Mouse (Mus musculus): ENCODE measurements around the gene Plekhh2.
A peak's percentile ranks its signal among the peaks of the same experiment; 100 is the strongest.

Gene Plekhh2

DNA sequence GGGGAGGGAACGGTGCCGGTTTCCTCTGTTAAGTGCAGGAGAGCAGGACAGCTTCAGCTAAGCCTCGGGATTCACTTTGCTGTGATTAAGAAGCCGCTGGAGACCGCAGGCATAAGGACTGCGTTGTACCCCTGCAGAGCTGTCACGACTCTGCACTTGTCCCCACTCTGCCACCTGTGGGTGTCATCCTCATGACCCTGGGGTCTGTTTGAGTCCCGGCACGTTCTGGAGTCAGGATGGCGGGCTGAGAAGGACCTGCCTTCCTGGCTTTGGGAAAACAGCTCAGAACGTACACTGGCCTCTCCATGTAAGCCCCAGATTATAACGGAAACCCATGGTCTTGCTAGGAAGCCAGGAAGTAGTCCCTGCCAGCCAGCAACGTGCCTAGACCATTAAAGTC is 95.3 kb downstream of the Plekhh2 start:
- no peak for DNase-seq (ENCODE audit: low spot score in 2 of 2)

DNA sequence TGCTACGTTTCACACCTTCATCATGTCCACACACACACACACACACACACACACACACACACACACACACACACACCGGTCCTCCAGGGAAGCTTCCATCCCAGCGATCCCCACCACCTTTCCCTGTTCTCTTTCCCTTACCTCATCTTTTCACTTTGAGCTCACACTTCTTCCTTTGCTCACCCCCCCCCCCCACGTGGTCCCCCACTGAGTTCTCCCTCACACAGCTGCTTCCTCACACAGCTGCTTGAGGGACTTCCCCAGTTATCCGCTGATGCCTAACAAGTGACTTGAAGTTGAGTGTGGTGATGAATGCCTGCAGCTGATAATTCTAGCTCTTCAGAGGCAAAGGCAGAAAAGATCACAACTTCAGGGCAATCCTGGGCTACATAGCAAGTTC is 95.9 kb downstream of the Plekhh2 start:
- DNase-seq (ENCODE audit: low spot score in 2 of 2), result peak in 1 of 2 experiments; percentile 37

DNA sequence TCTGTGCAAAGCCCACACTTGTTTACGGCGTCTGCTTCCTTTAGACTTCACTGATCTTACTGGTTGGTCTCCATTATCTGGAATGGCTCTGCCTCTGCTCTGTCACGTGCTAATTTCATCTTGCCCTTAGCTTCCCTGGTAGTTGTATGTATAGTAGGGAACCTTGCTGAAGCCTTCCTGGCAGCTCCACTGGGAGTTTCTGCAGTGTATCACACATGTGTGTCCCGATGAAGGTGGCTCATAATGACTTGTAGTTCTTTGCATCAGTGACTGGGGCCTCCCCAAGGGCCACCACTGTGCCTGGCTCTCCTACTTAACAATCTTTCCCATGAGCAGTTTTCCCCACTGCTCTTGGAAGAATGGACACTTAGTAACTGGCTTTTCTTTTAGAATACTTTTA is 96.9 kb downstream of the Plekhh2 start:
- DNase-seq (ENCODE audit: low spot score in 2 of 2), result no peak

DNA sequence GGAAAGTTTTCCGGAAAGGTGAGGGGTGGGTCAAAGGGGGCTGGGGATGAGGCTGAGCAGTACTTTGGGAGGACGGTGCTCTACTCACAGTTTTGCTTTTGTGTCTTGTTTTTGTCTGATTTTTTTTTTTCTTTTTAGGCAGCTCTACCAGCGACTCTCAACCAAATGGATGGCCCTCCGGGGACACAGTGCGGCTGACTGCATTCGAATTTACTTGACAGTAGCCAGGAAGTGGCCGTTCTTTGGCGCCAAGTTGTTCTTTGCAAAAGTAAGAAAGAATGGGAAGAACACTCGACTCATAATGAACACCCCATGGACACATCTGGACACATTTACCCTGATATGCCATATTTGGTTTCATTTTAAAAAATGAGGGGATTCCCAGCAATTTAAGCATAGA is 99.8 kb downstream of the Plekhh2 start:
- DNase-seq (ENCODE audit: low spot score in 2 of 2), result no peak

DNA sequence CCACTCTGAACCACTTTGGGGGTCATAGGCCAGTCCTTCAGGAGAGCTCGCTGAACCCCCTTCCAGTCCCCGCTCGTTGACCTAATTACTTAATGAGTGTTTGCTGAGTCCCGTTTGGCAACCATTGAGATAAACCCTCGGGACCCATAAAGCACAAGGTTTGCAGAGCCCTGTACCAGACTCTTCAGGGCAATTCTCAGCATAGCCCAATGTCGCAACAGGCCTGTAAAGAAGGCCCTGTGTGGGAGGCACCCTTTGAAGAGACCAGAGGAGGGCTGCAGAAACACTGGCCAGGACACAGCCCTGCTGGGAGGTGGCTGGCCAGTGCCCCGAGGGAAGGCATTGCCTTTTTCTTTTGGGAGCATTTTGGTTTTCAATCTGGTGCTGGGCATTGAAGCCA is 100.3 kb downstream of the Plekhh2 start:
- DNase-seq (ENCODE audit: low spot score in 2 of 2), result no peak

DNA sequence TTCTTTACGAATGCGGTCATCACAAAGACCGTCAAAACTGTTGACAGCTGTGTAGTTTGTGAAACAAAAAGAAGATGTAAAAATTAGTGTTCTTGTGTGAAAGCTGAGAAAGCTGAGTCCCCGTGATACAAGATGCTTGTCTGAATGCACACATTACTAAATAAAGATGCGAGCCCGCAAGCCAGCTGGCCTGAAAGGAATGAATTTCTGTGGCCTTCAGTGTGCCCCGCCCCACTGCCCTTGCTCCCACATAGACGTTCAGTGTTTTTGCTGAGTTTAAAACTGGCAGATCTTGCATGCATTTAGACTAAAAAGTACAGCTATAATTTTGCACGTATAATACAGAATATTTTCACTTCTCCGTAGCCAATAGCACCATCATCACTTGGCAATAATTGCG is 104.1 kb downstream of the Plekhh2 start:
- no peak for DNase-seq (ENCODE audit: low spot score in 2 of 2)

DNA sequence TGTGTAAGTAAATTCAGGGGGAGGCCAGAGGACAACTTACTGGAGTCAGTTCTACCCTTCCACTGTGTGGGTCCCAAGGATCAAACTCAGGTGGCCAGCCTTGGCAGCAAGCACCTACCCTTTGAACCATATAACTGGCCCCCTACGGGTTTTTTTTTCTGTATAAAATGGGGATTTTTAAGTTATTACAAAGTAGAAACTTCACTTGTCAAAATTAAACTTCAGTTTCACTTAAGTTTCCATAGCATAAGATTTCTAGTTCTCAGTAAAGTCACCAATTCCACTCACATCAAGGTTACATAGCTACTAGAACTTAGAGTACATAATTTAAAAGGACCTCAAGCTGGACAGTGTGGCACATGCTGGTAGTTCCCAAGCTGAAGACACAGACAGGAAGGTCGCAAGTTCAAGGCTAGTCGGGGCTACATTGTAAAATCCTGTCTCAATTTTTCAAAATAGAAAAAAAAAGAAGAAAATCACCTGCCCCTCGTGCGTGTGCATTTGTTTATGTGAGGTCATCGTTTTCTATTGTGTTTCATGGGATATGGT is 104.9 kb downstream of the Plekhh2 start:
- no peak for DNase-seq (ENCODE audit: low spot score in 2 of 2)

DNA sequence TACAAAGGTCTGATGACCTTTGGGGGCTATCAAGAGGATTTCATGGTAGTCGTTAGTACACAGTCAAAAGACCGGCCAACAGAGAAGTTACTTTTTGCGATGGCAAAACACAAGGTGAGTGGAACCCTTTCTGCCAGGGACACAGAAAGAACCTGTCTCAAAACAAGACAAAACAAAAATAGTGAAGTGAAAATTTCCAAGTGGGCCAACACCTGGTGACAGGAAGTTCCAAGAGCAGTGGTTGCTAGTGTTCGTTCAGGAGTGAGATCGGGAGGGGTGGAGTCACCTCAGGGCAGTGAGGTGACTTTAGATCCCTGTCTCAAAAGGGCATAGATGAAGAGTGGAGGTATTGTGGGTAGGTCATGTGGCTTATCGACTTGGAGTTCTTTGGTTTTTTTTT is 106.3 kb downstream of the Plekhh2 start:
- no peak for DNase-seq (ENCODE audit: low spot score in 2 of 2)

DNA sequence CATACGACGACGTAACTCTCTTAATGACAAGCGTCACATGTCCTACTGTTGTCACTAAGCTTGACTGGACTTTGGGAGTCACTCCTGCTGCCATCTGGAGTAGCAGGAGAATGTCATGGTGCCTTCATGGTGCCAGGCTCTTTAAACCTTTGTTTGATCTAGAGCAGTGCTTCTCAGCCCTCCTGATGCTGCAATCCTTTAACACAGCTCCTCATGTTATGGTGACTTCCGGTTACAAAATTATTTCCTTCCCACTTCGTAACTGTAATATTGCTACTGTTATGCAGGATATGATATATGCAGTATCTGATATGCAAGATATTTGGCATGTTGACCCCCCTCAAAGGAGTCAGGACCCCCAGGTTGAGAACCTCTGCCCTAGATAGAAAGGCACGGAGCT is 107.4 kb downstream of the Plekhh2 start:
- no peak for DNase-seq (ENCODE audit: low spot score in 2 of 2)

DNA sequence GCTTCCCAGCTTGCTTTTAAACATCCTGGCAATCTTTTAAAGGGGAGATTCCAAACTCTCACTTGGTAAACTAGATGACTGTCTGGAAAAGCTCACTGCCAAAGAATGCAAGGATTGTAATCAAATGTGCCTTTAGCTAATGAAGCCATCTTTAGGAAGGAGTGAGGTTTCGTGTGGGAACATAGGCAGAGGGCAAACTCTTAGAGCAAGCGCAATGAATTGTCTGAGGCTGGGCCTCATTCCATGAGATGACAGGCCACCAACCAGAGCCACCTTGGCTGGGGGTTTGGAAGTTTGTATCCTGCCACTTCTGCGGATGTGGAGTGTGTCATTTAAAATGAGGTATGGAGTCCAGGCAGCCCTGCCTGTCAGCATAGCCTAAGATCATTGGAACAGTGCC is 108.4 kb downstream of the Plekhh2 start:
- DNase-seq (ENCODE audit: low spot score in 2 of 2), result no peak

DNA sequence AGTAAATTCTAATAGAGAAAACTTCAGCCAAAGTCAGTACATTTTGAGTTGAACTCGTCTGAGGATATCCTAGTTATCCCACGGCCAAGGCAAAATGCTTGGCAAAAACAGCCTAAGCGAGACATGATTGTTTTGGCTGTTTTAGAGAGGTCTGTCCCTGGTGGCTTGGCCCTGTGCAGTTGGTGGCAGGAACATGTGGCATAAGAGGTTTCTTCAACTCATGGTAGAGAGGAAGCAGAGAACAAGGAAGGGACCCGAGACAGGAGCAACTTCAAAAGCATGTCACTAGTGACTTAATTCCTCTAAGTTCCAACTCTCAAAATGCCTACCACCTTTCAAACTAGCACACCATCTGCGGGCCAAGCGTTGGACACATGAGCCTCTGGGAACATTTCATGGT is 108.9 kb downstream of the Plekhh2 start:
- no peak for DNase-seq (ENCODE audit: low spot score in 2 of 2)

DNA sequence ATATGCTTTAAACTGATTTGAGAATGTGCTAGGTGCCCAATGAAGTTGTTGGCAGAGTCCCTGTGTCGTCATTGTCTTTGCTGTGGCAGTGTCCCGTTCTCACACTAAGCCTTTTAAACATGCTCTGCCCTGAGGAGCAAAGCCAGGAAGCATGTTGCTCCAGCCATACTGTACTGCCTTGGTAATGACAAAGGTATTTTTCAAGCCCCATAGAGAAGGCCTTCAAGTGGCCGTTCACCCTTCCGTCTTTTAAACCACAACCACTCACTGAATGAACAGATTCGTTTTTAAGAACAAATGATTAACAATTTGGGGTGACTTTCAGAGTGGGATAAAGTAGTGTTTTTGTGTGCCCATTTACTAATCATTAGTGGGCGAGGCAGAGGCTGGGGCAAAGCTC is 109.5 kb downstream of the Plekhh2 start:
- no peak for DNase-seq (ENCODE audit: low spot score in 2 of 2)

DNA sequence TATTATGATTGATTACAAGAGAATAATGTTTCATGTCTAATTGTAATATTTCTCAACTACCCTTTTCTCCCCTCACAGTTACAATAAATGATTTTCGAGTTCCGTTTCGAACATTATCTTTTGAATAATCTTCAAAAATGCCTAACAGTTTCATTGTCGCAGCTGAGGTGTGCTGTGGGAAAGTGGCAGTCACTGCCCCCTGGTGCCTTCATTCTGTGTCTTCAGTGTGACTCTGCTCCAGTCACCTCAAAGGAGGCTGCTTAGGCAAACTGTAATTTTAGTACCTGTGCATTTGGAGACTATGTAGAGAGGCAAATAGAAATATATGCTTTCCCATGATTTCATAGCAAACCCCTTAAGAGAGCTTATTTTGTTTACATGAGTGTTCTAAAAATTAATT is 110.3 kb downstream of the Plekhh2 start:
- DNase-seq (ENCODE audit: low spot score in 2 of 2), result no peak

DNA sequence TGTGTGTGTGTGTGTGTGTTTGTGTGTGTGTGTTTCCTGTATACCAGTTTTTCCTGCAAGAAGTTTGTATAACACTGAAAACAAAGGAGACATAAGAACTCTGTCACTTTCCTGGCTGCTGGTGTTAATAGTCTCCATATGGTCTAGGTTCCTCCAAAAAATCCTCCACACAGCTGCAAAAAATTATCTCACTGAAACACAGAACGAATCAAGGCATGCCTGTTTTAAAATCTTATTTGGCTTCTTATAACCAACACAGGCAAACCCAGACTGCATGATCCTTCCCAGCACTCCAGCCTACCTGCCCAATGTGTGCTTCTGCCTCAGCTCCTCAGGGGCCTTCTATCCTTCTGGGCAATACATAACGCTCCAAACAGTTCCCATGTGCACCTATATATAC is 111.2 kb downstream of the Plekhh2 start:
- DNase-seq (ENCODE audit: low spot score in 2 of 2), result no peak

DNA sequence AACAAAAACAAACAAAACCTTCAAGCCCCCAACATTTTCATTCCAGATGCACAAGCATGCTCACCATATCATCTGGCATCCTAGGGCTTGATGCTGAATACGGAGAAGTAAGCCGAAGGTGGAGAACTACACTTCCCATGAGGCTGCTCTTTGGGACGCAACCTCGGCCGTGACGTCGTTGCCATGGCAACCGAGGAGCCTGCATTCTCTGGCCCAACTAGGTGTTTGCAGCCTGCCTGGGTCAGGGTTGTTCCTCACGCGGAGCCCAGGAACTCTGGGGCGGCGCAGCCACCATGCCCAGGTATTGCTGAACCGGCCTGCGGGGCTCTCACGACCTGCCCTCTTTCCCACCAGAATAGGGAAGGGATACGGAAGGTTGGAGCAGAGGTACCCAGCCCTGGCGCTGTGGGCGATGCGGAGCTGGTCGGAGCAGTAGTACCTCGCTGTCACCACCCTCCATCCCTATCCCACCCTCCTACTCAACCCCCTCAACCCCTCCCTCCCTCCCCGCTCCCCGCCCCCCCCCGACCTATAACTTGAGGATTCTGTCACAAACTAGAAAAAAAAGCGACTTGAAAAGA is 114.7 kb downstream of the Plekhh2 start, which contains the start of gene Dync2li1:
TSS of gene Dync2li1 (plus strand) at position 221 of the 581 bp plus-strand sequence.
- DNase-seq (ENCODE audit: low spot score in 2 of 2), result peak; percentile 28 to 82

DNA sequence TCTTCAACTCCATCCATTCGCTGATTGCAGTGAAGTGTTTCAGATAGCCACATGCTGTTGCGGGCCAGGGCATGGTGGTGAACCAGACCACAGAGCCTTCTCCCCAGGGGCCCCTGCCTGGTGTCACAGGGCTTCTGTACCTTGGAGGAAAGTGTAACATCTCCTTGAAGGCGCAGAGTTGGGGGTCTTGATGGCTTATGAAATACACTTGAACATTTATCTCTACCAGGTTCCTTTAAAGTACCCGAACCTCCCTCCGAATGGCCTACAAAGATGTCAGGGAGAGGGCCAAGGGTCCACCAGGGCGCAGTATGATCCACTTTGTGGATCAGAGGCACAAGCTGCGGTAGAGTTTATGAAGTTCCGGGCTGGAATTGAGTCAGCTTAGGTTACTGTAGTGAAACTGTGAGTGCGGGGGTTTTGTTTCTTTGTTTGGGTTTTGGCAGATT is 115.2 kb downstream of the Plekhh2 start:
- DNase-seq (ENCODE audit: low spot score in 2 of 2), result no peak

DNA sequence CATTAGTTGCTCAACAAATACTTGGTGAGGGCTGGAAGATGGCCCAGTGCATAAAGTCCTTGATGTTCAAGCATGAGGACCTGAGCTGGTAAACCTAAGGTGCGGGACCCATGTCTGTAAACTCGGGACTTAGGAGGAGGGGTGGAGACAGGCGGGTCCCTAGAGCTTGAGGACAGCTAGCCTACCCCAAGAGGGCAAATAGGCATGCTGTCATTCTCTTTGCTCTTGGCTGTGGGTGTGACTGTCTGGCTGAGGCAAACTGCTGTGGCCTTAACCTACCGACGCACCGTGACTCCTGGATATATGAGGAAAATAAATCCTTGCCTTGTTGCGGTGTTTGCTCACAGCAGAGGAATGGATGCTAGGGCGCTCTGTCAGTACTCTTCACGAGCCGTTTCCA is 116.0 kb downstream of the Plekhh2 start:
- no peak for DNase-seq (ENCODE audit: low spot score in 2 of 2)

DNA sequence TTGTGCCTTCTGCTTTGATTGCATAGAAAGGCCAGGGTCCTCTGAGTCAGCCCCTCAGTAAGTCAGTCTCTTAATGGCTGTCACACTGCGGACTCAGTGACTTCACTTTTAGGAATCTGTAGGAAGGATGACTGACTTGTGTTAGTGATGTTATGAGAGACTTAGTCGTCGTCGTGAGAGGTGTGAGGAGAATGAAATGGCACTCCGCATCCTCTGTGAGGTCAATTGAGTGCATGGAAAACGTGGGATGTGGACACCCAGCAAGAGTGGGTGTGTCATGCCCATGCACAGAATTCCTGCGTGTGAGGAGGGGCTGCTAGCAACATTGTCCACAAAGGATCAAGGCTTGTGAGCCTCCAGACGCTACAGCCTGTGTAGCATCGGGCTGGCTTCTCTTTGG is 116.9 kb downstream of the Plekhh2 start:
- DNase-seq (ENCODE audit: low spot score in 2 of 2), result no peak

DNA sequence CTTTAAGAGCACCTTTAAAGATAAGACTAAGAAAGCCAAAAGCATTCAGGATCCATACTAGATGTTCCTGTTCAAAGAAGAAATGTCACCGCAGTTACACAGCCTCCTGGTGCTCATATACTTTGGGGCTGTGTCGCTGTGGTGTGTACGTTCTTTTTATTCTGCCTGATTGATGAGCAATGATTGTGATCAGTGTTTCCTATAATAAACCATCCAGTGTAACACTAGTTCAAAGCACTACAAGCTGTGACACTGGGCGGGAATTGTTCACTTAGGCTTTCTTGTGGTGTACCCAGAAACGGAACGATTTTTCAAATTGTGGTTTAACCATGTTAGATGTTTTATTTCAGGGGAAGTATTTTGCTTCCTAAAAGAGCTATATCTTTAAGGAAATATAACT is 120.1 kb downstream of the Plekhh2 start:
- DNase-seq (ENCODE audit: low spot score in 2 of 2), result no peak

DNA sequence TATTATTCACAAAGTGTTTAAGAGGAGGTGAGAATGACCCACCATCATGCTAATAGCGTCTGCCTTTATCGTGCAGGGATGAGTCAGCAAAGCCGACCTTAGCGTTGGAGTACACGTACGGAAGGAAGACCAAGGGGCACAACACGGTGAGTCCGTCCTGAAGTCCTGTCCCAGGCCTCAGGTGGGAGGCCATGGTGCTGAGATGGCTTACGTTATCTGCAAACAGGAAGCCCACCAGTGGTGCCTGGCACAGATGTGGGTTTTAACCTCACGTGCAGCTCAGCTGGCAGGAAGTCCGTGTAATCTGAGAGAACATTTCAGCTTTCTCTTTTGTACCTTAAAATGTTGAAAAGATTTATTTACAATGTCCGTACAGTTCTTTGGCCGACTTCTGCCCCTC is 121.7 kb downstream of the Plekhh2 start:
- DNase-seq (ENCODE audit: low spot score in 2 of 2), result peak in 1 of 2 experiments; percentile 31

DNA sequence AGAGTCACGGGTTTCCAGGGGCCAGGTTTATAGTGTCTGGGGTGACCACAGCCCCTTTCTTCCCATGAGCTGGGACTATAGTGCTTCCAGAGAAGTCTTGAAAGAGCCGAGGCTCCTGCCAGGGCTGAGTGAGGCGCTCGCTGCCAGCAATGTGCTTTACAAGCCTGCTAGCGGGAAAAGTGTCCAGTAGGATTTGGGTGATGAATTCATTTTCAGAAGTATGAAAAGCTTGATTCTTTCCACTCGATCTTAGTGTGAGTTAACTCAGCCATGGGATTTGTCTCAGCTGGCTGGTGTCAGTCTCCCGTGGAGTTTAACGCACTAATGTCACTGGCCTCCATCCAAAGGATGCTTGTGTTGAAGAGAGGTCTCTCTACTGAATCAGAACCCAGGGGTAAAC is 124.6 kb downstream of the Plekhh2 start:
- no peak for DNase-seq (ENCODE audit: low spot score in 2 of 2)

DNA sequence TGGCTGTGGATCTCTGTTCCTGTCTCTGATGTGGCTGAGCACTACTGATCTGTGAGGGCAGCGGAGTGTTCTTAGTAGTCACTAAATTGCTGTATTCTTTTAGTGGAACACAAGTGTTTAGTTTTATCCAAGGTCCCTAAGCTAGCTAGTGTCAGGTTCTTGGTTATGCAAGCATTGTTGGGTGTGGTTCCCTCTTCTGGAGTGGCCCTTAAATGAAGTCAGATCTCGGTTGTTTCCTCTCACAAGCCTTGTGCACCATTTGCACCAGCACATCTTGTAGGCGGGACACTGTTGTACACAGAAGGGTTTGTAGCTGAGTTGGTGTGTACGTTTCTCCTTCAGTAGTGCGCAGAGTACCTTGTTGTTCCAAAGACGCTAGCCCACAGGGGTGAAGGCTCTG is 126.3 kb downstream of the Plekhh2 start:
- DNase-seq (ENCODE audit: low spot score in 2 of 2), result no peak

DNA sequence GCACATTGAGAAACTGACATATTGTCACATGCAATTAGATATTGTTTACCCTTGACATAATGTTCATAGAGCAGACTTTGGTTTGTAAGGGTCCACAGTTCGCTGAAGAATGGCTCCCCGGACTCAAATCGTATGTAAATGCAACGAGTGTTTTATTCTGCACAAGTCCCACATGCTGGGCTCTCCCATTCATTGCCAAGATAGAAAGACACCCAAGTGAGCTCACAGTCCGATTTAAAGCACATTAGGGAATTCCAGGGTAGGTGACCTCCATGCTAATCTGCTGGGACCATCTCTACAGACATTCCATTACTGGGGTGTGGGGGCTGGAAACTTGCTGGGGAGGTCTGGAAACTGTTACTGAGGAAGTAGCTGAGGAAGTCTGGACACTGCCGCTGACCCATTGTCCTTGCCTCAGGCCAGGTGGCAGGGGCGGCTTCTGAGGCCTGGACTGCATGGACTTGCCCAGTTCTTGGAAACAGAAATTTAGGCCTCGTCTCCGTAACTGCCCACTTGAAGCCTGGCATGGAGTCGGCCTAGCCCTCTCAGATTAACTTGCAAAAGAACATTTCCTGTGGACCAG is 128.2 kb downstream of the Plekhh2 start:
- no peak for DNase-seq (ENCODE audit: low spot score in 2 of 2)

DNA sequence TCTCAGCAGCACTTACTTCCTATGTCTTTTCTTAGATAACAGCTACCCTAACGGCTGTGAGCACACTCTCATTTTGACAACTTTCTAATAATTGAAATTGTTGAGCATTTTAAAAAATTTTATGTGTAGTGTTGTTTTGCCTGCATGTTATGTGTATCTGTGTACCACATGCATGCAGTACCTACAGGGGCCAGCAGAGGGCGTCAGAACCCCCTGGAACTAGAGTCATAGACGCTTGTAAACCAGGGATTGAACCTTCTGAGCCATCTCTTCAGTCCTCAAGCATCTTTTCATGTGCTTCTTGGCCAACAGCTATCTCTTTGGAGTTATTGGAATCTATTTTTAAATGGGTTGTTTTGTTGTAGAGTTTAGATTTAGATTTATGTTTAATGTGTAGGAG is 130.2 kb downstream of the Plekhh2 start:
- peak; percentile 40 to 74 for DNase-seq (ENCODE audit: low spot score in 2 of 2)
